Mouse (Mus musculus) heart, adult 2 months (tissue): ENCODE results near the gene Chuk.

Source experiments
- CTCF ChIP-seq: fragments of 200-600 bp; IDR thresholded peaks from 2 replicates; pipeline ENCODE4 v1.8.1; 2022; ENCODE audit warnings: antibody characterized with exemption, mild to moderate bottlenecking, moderate library complexity
- EP300 ChIP-seq: fragments of 200-500 bp; IDR thresholded peaks from 2 replicates; pipeline ENCODE4 v1.6.1; 2011; ENCODE audit warnings: low read depth, low read length, control low read depth; ENCODE audit not compliant: insufficient read depth
- POLR2A ChIP-seq: fragments of 200-500 bp; IDR thresholded peaks from 2 replicates; pipeline ENCODE4 v1.6.1; 2011; ENCODE audit warnings: mild to moderate bottlenecking, low read depth, low read length, control low read depth; ENCODE audit not compliant: insufficient read depth

- no peak for TF ChIP-seq EP300
- no peak for TF ChIP-seq CTCF
- no peak for TF ChIP-seq POLR2A
Observed at GRCm38 (mm10) chr19:44128560-44128959, 21.3 kb upstream of the Chuk start.
